Mouse (Mus musculus) E14TG2a.4 (cell line): ENCODE data around the gene Card10.

ENCODE experiments used
- CTCF ChIP-seq: conservative IDR thresholded peaks from 2 replicates; pipeline ENCODE4 v1.5.1; 2014; ENCODE audit warnings: low read length
- NANOG ChIP-seq: IDR thresholded peaks from 2 replicates; pipeline ENCODE4 v1.6.1; 2014; ENCODE audit warnings: borderline replicate concordance, low read length, mixed read lengths
- POU5F1 ChIP-seq: IDR thresholded peaks from 2 replicates; pipeline ENCODE4 v1.6.1; 2014; ENCODE audit warnings: low read length, borderline replicate concordance

- TF ChIP-seq CTCF: no peak
- no peak for TF ChIP-seq NANOG
- no peak for TF ChIP-seq POU5F1
Measured at GRCm38 (mm10) chr15:78803499-78803900, 658 bp upstream of the Card10 start.
